In the genomic region with DNA sequence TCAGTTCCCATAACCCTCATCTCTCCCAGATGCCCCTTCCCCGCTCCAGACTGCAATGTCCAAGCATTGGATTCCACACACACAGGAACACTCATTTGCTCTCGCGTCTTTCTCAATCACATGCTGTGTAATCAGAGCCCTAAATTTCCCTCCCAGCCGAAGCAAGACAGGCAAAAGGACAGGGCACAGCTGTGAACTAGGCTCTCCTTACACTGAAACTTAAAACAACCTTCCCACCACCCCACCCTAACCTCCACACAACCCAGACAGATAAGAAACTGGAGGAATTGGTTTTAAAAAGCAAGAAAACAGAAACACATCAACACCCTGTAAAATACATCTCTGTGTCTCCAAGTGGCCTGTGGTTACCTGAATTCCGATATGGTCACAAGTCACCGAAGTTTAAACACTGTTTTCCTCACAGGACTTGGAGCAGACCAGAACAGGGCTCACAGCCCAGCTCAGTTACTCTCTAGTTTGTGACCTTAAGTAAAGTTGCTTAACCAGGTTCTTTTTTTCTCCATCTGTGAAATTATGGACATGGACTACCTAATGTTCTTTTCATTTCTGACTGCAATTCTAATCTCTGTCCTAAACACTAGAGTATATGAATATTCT, we compare ENCODE assay signal across 12 mouse cellular contexts. TPM values are rescaled to one million over a fixed set of nuclear protein-coding genes. Genes with fewer than 3 reads are reported as not detected.
DNase-seq lines count a peak whose midpoint lies in the region; ATAC-seq and TF ChIP-seq lines count a peak whose summit lies in the region.
"Had no signal": no experiment of that assay in that cellular context is flagged by ENCODE, and none has a peak within 500 bp of the region (broad histone marks: within the 10 kb centered on the region; RNA-seq: fewer than 3 reads in every experiment).

No protein-coding gene starts in this region.

- peaks cover 14% of the 10 kb centered on the region for H3K36me3 ChIP-seq in heart, postnatal 0 days (replicated peaks; ENCODE audit: control insufficient read depth, insufficient read depth, low read length)
- H3K36me3 ChIP-seq in G1E (replicated peaks): peaks cover 64% of the 10 kb centered on the region
- peaks cover 25% of the 10 kb centered on the region for H3K36me3 ChIP-seq in embryonic facial prominence, embryonic 14.5 days (ENCODE audit: control insufficient read depth, insufficient read depth, low read length)
- peaks cover 41% of the 10 kb centered on the region for H3K36me3 ChIP-seq in liver, embryonic 14.5 days (replicated peaks; ENCODE audit: control insufficient read depth, insufficient read depth, low read depth)

- peak overlapping the region; percentile 26; the same call in 1 of the 2 replicates for H3K9ac ChIP-seq in heart, postnatal 0 days (replicated peaks; ENCODE audit: low read depth, low read length)
- H3K9ac ChIP-seq in embryonic facial prominence, embryonic 14.5 days (ENCODE audit: low read depth, low read length): no peak overlapping the region
- peak overlapping the region; percentile 53 for H3K9ac ChIP-seq in liver, embryonic 14.5 days (replicated peaks)
- H3K9ac ChIP-seq: hindbrain, embryonic 12.5 days; neural tube, embryonic 15.5 days had no signal

- WGBS in heart, postnatal 0 days: 47% methylated on average over 6 of the region's 6 CpGs
- WGBS in embryonic facial prominence, embryonic 14.5 days: 29% methylated on average over 6 of the region's 6 CpGs
- 44% methylated on average over 6 of the region's 6 CpGs for WGBS in liver, embryonic 14.5 days (ENCODE audit: insufficient replicate concordance)

- peaks cover 29% of the 10 kb centered on the region for H3K4me1 ChIP-seq in heart, postnatal 0 days (ENCODE audit: control insufficient read depth, insufficient read depth)
- peaks cover 54% of the 10 kb centered on the region for H3K4me1 ChIP-seq in G1E (ENCODE audit: insufficient read depth, low read depth, low read length)
- H3K4me1 ChIP-seq in embryonic facial prominence, embryonic 14.5 days (ENCODE audit: control insufficient read depth, insufficient read depth, low read length): peaks cover 23% of the 10 kb centered on the region
- H3K4me1 ChIP-seq in liver, embryonic 14.5 days (replicated peaks; ENCODE audit: control insufficient read depth in 2 of 2, insufficient read depth in 2 of 2, low read length in 1 of 2): peaks cover 29 to 38% of the 10 kb centered on the region in 2 experiments

- H3K4me2 ChIP-seq in heart, postnatal 0 days (ENCODE audit: low read depth, low read length): no peak overlapping the region
- H3K4me2 ChIP-seq in embryonic facial prominence, embryonic 14.5 days (ENCODE audit: low read depth, low read length): peak overlapping the region; percentile 24; the same call in 1 of the 2 replicates
- peak overlapping the region; percentile 64 for H3K4me2 ChIP-seq in liver, embryonic 14.5 days (ENCODE audit: low read depth)
- H3K4me2 ChIP-seq: hindbrain, embryonic 12.5 days; neural tube, embryonic 15.5 days had no signal

- H3K27ac ChIP-seq in heart, postnatal 0 days (ENCODE audit: low read depth): peak overlapping the region; percentile 71; the same call in 1 of the 2 replicates
- no peak overlapping the region for H3K27ac ChIP-seq in embryonic facial prominence, embryonic 14.5 days (replicated peaks; ENCODE audit: low read depth, low read length)
- peak overlapping the region; percentile 54 for H3K27ac ChIP-seq in liver, embryonic 14.5 days
- H3K27ac ChIP-seq: forebrain, embryonic 10.5 days; hindbrain, embryonic 12.5 days; layer of hippocampus, adult 2 months; macrophage; neural tube, embryonic 15.5 days had no signal

- ATAC-seq in heart, postnatal 0 days (ENCODE audit: insufficient read depth, low read depth): no peak
- ATAC-seq in G1E (ENCODE audit: extremely low read depth, insufficient number of reproducible peaks, low FRiP score, poor library complexity, severe bottlenecking): no peak
- ATAC-seq in embryonic facial prominence, embryonic 14.5 days (ENCODE audit: low read depth): peak; percentile 20; the same call in 1 of the 2 replicates
- ATAC-seq in liver, embryonic 14.5 days (ENCODE audit: insufficient read depth): no peak

- TF ChIP-seq EP300 in heart, postnatal 0 days (IDR thresholded peaks at IDR 0.05; ENCODE audit: low read depth): no peak
- no peak for TF ChIP-seq EP300 in liver, embryonic 14.5 days (IDR thresholded peaks at IDR 0.05; ENCODE audit: low read depth)

- TF ChIP-seq CTCF in heart, postnatal 0 days (IDR thresholded peaks at IDR 0.05; ENCODE audit: low read depth): no peak
- no peak for TF ChIP-seq CTCF in G1E (IDR thresholded peaks at IDR 0.05; ENCODE audit: low read depth, low read length)
- no peak for TF ChIP-seq CTCF in liver, embryonic 14.5 days (IDR thresholded peaks at IDR 0.05; ENCODE audit: low read depth)

- no peaks in the 10 kb centered on the region for H3K9me3 ChIP-seq in heart, postnatal 0 days (replicated peaks; ENCODE audit: control insufficient read depth, low read length)
- no peaks in the 10 kb centered on the region for H3K9me3 ChIP-seq in G1E (replicated peaks)
- no peaks in the 10 kb centered on the region for H3K9me3 ChIP-seq in embryonic facial prominence, embryonic 14.5 days (ENCODE audit: control insufficient read depth, low read length)
- no peaks in the 10 kb centered on the region for H3K9me3 ChIP-seq in liver, embryonic 14.5 days (ENCODE audit: control insufficient read depth, low read length)
- H3K9me3 ChIP-seq: forebrain, embryonic 10.5 days; hindbrain, embryonic 12.5 days; neural tube, embryonic 15.5 days had no signal

- no peak for DNase-seq in heart, postnatal 0 days (ENCODE audit: low spot score)
- DNase-seq in heart, postnatal 36 days: no peak
- DNase-seq in G1E (ENCODE audit: low spot score): no peak
- DNase-seq in embryonic facial prominence, embryonic 14.5 days (ENCODE audit: low spot score): peak; percentile 56
- peak in 1 of 3 experiments; percentile 17 for DNase-seq in liver, embryonic 14.5 days (ENCODE audit: low read depth in 3 of 3, low spot score in 3 of 3)
- DNase-seq in Muller cell, postnatal 12 days (ENCODE audit: inconsistent ontology term): no peak
- DNase-seq in urinary bladder, adult 18-20 months (ENCODE audit: low spot score in 2 of 2): no peak

- intact Hi-C loops in heart, postnatal 36 days (cut with DNase I): loop anchor here (2.0 kb wide), 1 partner anchor 91 kb away; a partner anchor contains a TSS

- H3K27me3 ChIP-seq in heart, postnatal 0 days (ENCODE audit: control insufficient read depth, insufficient read depth, low read length): no peaks in the 10 kb centered on the region
- no peaks in the 10 kb centered on the region for H3K27me3 ChIP-seq in G1E (ENCODE audit: insufficient read depth, low read length)
- no peaks in the 10 kb centered on the region for H3K27me3 ChIP-seq in embryonic facial prominence, embryonic 14.5 days (replicated peaks; ENCODE audit: control insufficient read depth, insufficient read depth, low read length)
- no peaks in the 10 kb centered on the region for H3K27me3 ChIP-seq in liver, embryonic 14.5 days (ENCODE audit: control insufficient read depth, insufficient read depth, low read length)
- H3K27me3 ChIP-seq: hindbrain, embryonic 12.5 days; neural tube, embryonic 15.5 days had no signal

- no peak overlapping the region for H3K4me3 ChIP-seq in heart, postnatal 0 days (ENCODE audit: low read depth, low read length)
- H3K4me3 ChIP-seq in G1E (ENCODE audit: low read depth, low read length): peak overlapping the region; percentile 60; the same call in 1 of the 2 replicates
- H3K4me3 ChIP-seq in embryonic facial prominence, embryonic 14.5 days (ENCODE audit: low read depth, low read length): no peak overlapping the region
- peak overlapping the region; percentile 32 to 33; a peak in 3 of 4 replicates for H3K4me3 ChIP-seq in liver, embryonic 14.5 days (ENCODE audit: insufficient read depth in 1 of 2, low read depth in 2 of 2, low read length in 2 of 2)
- H3K4me3 ChIP-seq: forebrain, embryonic 10.5 days; hindbrain, embryonic 12.5 days; layer of hippocampus, adult 2 months; neural tube, embryonic 15.5 days had no signal

RNA-seq across cellular contexts. Expression of a gene that starts 4.5 kb away (rescaled TPM):
- 194 and 238 TPM in 2 replicates for total RNA-seq in heart, postnatal 0 days (2014; rRNA removed; ENCODE audit: low replicate concordance)
- 54.6 and 61.7 TPM in 2 replicates for polyA plus RNA-seq in heart, postnatal 0 days (2015; fragmentation: Nextera tagmentation; extraction: Ambion mirVana)
- 100 to 1,000 TPM; 242 to 252 TPM for total RNA-seq in heart, postnatal 36 days (2021)
- total RNA-seq in G1E (2014; fragmentation: Nextera tagmentation): 1,065 and 1,295 TPM in 2 replicates
- total RNA-seq in G1E (2017): 308 and 391 TPM in 2 replicates
- polyA plus RNA-seq in G1E (2012): 1,477 and 1,552 TPM in 2 replicates
- polyA plus RNA-seq in embryonic facial prominence, embryonic 14.5 days (2014; fragmentation: Nextera tagmentation; extraction: Ambion mirVana): 67.8 and 90.2 TPM in 2 replicates
- polyA plus RNA-seq in liver, embryonic 14.5 days (2012; rRNA removed): 98.1 and 214 TPM in 2 replicates
- polyA plus RNA-seq in liver, embryonic 14.5 days (2014; fragmentation: Nextera tagmentation; extraction: Ambion mirVana): 74.6 and 80.7 TPM in 2 replicates

RNA-seq across cellular contexts. Expression of a gene that starts 30.4 kb away (rescaled TPM):
- total RNA-seq in heart, postnatal 0 days (2014; rRNA removed; ENCODE audit: low replicate concordance): 0.15 TPM in 1 of 2 replicates, not detected in the other
- 0.27 and 0.52 TPM in 2 replicates for polyA plus RNA-seq in heart, postnatal 0 days (2015; fragmentation: Nextera tagmentation; extraction: Ambion mirVana)
- under 1 TPM; 0.22 to 0.30 TPM for total RNA-seq in heart, postnatal 36 days (2021)
- 0.23 TPM in 1 of 2 replicates, not detected in the other for total RNA-seq in G1E (2014; fragmentation: Nextera tagmentation)
- total RNA-seq in G1E (2017): 0.27 and 0.35 TPM in 2 replicates
- not detected in 2 replicates for polyA plus RNA-seq in G1E (2012)
- 1.2 and 2.0 TPM in 2 replicates for polyA plus RNA-seq in embryonic facial prominence, embryonic 14.5 days (2014; fragmentation: Nextera tagmentation; extraction: Ambion mirVana)
- polyA plus RNA-seq in liver, embryonic 14.5 days (2012; rRNA removed): 0.32 and 0.47 TPM in 2 replicates
- polyA plus RNA-seq in liver, embryonic 14.5 days (2014; fragmentation: Nextera tagmentation; extraction: Ambion mirVana): 0.65 and 0.72 TPM in 2 replicates
- polyA plus RNA-seq: macrophage had no signal

Comparison
In these comparisons a context has a peak if more than half of its experiments do, and no peak if none do; other contexts are left out.
1. H3K4me3 ChIP-seq: peak in G1E (single experiment) and liver, embryonic 14.5 days (2 of 2); none in heart, postnatal 0 days (single experiment) and embryonic facial prominence, embryonic 14.5 days (single experiment).